Mouse (Mus musculus) skeletal muscle tissue, adult 2 months (tissue): ENCODE results near the gene Parp16.
"Not testable (repeated sequence)": the region's sequence is repeated elsewhere in the genome, so short reads cannot be mapped to it uniquely, and the experiment has no call there.

ENCODE experiments used
- DNase-seq: peaks from one replicate; pipeline ENCODE4 v3.0.0-alpha.2; 2012; ENCODE audit warnings: low read depth, low spot score

Gene Parp16

DNA sequence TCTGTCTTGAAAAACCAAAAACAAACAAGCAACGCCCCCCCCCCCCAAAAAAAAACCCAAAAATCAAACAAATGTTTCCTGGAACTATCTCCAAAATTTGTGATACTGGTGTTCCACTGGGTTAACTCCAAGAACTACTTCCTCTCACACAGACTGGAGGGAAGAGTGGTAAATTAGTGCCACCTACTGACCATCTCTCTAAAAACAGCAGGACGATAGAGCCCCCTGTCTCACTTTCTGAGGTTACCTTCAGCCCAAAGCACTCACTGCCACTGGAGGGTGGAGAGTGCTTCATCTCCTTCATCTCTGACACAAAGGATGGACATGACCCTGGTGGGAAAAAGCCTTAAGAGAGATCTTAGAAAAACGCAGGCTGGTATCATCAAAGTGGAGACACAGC is 88.1 kb downstream of the Parp16 start:
- DNase-seq = no peak

GRCm38 (mm10) chr9:65288252-65288651 is 93.1 kb downstream of the Parp16 start:
- DNase-seq = not testable (repeated sequence)
